Mouse (Mus musculus): ENCODE data around the gene Fxn.

- TF ChIP-seq CTCF (IDR thresholded peaks at IDR 0.05; ENCODE audit: low read depth, low read length): no peak
- no peak for TF ChIP-seq GATA1 (IDR thresholded peaks at IDR 0.05; ENCODE audit: borderline replicate concordance, low read length)
Measured at GRCm38 (mm10) chr19:24218291-24218690, 62.1 kb downstream of the Fxn start.

All from G1E (cell line).